Mouse (Mus musculus) T-helper 1 cell (primary cell): Measurements from ENCODE around the gene Pbp2.

Source experiments
- in situ Hi-C: fragments of 300-600 bp; cut with MboI, MseI; formaldehyde crosslinking; loops from one replicate; pipeline ENCODE4 v1.15.1; 2025; ENCODE audit warnings: high pct_unique_total_duplicates

The Pbp2 gene

GRCm38 (mm10) chr6:135310305-135310704 lies at the start of gene Pbp2:
Gene Pbp2, minus strand, starts transcription at chr6:135310405.
- in situ Hi-C loops = no loop called here

GRCm38 (mm10) chr6:135354953-135355352 lies 44.7 kb upstream of the Pbp2 start:
- in situ Hi-C loops = no loop called here

DNA sequence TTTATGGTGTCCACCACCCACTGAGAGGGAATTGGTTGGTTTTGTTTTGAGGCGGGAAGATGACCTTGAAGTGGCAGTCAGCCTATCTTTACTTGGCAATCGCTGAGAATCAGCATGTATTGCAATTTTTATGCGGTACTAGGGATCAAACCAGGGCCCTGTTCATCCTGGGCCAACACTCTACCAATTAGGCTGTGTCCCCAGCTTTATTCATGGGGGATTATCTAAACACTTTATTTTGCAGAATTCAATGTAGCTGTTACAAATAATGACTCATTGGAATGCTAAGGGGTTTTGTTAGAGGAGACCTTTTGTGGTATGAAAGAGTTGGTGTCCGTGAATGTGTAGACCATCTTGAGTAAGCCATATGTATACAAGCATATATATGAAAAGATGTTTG lies 42.3 kb upstream of the Pbp2 start:
- in situ Hi-C loops = no loop called here

DNA sequence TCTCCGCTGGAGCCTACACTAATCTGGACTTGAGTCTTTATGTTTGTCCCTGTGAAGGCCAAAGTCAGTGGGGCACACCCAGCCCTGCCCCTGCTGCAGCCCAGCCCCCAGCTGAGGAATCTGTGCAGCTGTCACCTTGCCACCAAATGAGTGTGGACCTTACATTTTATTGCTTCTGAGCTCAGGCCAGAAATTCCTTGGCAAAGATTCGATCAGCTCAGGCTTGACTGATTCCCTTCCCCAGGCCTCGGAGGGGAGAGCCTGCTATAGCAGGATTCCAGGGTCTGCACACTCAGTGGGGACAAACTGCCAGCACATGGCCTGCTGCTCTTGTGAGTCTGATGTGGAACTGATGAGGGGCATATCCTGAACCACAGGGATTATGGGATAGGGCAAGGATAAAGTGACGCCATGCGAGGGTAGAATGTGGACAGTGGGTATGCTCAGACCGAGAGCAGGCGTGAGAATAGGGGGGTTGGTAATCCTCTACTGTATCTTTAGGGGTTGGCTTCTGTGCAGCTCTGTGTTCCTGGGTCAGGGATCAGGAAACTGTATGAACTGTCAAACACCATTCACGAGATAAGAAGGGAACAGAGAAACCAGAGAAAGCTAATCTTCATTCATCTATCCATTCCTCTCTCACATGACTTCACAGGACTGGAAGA lies 41.6 kb upstream of the Pbp2 start:
- in situ Hi-C loops = no loop called here

GRCm38 (mm10) chr6:135341076-135341378 lies 30.8 kb upstream of the Pbp2 start:
- in situ Hi-C loops = no loop called here

GRCm38 (mm10) chr6:135340355-135341075 lies 30.3 kb upstream of the Pbp2 start:
- in situ Hi-C loops = no loop called here

GRCm38 (mm10) chr6:135336376-135336775 lies 26.2 kb upstream of the Pbp2 start:
- in situ Hi-C loops = loop anchor here (10.0 kb wide), 1 partner anchor 1612 kb away; no protein-coding TSS in a partner anchor

- in situ Hi-C loops = loop anchor here (10.0 kb wide), 1 partner anchor 1609 kb away; no protein-coding TSS in a partner anchor
Measured at GRCm38 (mm10) chr6:135333994-135334651, 23.9 kb upstream of the Pbp2 start.

GRCm38 (mm10) chr6:135332737-135333281 lies 22.6 kb upstream of the Pbp2 start:
- in situ Hi-C loops = loop anchor here (10.0 kb wide), 1 partner anchor 1608 kb away; no protein-coding TSS in a partner anchor

DNA sequence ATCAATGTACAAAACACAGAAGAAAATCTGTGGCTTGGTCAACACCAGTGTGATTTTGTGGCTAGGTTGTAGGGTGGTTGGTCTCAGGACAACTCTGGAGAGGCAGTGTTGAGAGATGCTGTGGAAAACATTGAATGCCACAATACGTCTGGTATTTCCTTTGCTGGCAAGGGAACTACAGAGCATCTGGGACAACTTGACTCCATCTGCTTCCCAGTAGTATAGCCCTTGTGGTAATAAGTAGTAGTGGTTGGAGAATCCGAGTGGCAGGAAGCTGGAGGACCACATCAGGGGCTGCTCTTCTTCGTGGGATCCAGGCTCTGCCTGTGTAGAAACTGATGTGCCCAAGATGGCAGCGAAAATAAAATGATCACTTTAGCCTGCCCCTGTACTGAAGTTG lies 21.7 kb upstream of the Pbp2 start:
- in situ Hi-C loops = loop anchor here (10.0 kb wide), 1 partner anchor 1607 kb away; no protein-coding TSS in a partner anchor

GRCm38 (mm10) chr6:135326847-135327246 lies 16.6 kb upstream of the Pbp2 start:
- in situ Hi-C loops = no loop called here

- in situ Hi-C loops = no loop called here
Measured at GRCm38 (mm10) chr6:135324686-135325300, 14.6 kb upstream of the Pbp2 start.

DNA sequence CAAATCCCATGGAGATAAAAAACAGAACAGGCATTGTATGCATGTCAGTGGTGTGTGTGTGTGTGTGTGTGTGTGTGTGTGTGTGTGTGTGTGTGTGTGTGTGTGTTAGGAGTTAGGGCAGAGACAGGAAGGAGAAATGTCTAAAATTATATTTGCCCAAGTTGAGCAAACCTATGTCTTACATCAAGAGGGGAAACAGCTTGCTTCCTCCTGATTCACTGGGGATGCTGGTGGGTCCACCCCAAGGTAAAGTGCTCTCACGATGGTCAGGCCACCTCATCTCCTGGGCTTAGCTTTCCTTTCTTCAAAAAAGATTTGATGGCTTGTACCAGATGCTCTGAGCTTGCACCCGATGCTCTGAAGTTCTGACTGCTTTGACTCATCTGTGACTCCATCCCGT lies 13.9 kb upstream of the Pbp2 start:
- in situ Hi-C loops = no loop called here

DNA sequence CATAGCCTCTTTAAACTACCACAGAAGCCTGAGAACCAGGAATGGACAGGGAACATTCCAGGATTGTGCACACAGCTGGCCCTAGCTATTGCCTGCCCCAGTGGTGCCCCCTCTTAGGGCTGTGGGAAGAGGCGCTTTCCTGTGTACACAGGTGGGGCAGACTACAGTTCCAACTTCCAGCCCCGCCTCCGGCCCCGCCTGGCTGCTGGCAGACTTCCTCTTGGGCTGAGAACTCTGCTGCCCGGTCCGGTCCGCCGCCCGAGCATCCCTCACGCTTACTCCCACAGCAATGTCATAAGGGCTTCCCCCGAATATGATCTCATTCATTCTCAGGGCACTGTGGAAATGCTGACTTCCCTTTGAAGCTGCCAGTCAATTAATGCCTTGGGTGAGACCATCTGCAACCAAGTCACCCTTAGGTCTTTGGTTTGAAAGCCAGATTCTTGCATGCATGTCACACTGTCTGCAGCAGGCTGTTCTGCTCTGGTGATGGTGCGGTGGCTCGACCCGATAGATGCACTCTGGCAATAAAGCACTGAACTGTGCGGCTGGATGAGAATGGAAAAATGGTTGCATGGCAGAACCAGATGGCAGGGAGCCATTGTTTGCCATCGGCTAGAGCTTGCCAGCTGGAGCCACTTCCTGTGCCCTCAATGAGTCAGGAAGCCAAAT lies 13.2 kb upstream of the Pbp2 start:
- in situ Hi-C loops = no loop called here

DNA sequence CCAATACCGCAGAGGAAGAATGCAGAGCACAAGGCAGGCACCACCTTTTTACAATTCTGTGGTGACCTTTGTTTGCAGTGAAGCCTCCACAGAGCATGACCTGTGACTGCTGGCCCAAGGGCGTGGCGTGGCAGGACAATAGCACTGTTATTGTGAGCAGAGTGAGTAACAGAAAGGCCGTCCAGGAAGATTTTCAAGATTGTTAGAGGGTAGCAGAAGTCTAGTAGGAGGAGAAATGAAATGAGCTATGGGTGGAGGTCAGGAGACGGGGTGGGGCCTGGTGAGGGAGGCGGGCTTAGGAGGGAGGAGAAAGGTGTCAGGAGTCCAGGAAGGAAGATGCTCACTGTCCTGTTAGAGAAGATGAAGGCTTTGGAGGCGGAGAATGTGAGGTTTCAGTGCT lies 12.5 kb upstream of the Pbp2 start:
- in situ Hi-C loops = no loop called here

GRCm38 (mm10) chr6:135319431-135319933 lies 9.3 kb upstream of the Pbp2 start:
- in situ Hi-C loops = no loop called here

DNA sequence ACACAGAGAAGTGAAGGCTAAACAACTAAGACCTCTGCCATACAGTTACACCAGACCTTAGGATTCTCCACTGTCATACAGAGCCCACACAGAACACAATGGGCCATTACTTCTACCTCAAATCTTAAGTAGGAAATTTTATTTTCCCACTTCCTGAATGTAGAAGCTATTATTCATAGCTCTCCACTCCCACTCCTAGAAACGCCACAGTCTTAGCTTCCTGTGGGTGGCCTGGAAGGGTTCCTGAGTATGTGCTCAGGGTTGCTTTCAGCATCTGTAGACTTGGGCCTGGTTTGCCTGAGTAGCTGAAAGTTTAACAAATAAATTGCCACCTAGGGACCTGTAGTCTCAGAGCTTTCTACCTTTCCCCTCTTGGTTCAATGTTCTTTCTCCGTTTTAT lies 5.9 kb upstream of the Pbp2 start:
- in situ Hi-C loops = no loop called here

- in situ Hi-C loops = no loop called here
Measured at GRCm38 (mm10) chr6:135313981-135314380, 3.8 kb upstream of the Pbp2 start.

GRCm38 (mm10) chr6:135312038-135312437 lies 1.8 kb upstream of the Pbp2 start:
- in situ Hi-C loops = no loop called here

DNA sequence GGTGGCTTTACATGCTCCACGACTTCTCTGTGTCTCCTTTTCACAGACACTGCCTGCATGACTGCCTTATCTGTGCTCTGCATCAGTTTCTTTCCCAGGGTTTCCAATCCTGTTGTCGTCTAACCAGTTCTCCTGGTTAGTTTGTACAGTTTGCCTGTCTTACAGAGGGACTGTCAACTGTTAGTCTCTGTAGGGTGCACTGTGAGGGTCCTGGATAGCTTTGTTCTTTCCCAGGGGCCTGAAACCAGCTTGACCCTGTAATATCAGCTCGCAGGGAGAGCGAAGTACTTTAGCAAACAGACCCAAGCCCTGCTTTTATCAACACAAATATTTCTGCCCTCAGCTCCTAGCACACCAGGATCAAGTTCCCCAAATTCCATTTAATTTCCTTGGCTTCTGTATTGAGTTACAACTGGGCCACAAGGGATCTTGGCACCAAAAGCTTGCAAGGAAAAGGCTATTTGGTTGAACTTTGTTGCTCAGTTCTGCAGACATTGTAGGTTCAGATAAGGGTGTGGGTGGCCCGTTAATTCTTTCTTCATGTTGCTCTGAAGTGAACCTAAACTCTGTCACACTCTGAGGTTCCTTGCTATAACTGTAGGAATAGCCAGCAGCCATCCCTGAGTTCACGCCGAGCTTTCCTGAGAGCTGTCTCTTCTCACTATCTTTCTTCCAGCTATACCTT lies 5.5 kb downstream of the Pbp2 start:
- in situ Hi-C loops = no loop called here
